Mouse (Mus musculus) R1 (cell line): Measurements from ENCODE around the gene Nutf2-ps1.

Experiments used
- DNase-seq: peaks from one replicate; pipeline ENCODE4 v3.0.0-alpha.2; 2018; ENCODE audit warnings: low read depth, low spot score

The Nutf2-ps1 gene

DNA sequence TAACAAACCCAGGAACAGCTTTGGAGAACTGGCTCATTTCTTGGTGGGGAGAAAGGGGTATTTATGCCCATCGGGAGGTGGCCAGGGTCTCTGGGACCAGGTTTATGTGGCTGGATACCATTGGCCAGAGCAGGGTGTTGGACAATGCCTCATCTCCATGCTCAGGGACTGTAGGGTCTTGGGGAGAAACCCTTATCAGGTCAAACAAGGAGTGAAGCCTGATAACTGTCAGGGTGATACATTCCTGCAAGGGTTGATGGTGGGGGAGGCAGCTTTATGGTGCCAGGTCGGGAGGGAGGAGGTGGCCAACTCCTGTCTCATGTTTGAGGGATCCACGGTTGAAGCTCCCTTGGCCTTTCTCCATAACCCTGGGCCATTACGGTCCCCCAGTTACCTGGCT, 17.8 kb downstream of the Nutf2-ps1 start:
- no peak for DNase-seq

DNA sequence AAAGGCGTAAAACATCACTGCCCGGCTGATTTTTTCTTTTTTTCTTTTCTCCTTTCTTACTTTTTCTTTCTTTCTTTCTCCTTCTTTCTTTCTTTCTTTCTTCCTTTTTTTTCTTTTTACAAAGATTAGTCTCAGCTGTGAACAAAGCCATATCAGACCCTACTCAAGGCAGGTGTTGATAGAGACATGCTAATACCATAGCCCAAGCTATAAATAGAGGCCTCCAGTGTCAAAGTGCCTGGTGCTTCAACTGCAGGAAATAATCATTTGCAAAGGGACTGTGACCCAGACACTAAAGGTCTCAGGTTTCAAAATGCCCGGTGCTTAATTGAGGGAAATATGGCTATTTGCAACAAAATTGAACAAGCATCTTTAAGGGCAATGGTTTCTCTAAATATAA, 20.3 kb downstream of the Nutf2-ps1 start:
- DNase-seq = no peak

DNA sequence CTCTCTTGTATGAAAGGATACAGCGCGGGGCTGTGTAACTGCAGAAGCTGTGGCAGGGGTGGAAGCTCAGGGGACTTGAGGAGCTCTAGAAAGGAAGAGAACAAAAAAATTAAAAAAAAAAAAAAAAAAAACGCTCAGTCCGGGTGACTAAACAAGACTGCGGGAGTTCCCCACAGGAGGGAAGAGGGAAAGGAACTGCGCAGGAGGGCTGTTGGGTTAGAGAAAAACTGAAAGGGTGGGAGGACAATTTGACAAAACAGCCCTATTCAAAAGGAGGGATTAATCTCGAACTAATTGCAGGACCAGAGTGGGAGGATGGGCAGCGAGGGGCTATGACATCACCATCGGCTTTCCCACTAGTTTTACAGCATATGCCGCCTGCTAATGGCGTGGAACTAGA, 21.0 kb downstream of the Nutf2-ps1 start:
- no peak for DNase-seq

DNA sequence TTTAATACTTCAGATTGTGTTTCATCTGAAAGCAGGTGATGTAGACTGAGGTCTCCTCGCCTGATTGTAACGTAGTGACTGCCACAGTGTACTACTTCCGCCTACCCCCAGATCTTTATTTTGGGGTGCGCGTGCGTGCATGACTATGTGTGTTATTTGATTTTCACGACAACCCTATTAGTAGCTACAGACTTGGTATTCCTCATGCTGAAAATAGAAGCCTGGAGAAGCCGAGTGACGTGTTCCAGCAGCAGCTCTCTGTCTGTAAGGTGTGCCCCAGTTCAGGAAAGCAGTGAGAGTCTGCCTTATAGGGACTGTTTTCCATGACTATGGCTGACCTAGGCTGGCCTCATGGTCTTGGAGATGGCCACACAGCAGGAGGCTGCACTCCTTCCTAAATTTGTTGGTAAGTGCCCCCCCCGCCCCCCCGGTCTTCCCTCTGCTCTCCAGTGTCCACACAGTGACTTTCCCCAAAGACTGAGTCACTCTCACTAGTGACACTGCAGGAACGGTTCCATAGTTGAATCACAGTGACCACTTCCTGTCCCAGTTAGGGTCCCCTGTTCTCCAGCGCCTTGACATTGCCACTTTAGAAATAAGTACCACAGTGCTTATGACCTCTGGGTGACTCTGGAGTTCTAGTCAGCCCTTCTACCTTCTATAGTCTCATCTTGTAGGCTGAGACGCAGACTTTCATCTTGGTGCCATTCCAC, 23.1 kb downstream of the Nutf2-ps1 start:
- DNase-seq = no peak

DNA sequence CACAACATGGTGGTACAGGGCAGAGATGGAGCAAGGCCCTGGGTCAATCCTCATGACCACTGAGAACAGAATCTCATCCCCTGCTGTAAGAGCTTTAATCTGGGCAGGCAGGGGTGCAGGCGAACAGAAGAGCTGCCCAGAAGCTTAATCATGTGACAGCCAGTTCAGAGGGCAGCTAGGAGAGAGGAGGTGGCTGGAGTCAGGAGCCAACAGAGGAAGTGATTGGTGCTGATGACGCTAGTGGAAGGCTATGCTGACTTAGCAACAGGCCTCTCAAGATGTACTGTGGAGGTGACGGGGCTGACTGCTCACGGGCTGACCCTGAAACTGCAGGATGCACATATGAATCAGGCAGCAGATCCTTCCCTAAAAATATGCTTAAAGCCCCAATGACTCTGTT, 24.7 kb downstream of the Nutf2-ps1 start:
- DNase-seq = no peak

DNA sequence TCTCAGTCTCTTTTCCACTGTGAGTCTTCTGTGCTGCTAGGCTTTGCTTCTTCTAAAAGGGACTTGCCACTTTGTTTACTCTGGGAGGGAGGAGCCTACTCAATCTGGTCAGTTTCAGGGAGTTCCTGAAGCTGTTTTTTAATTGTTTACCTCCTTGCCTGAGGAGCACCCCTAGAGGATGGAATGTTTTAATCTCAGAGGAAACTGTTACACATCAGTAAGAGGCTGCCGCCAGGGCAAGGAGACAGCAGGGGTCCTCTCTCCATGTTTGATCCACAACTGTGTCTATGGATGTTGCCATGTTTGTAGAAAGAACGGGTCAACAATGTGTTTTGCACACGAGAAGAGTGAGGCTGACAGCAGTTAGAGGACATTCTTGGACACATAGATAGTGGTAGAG, 28.4 kb downstream of the Nutf2-ps1 start:
- peak; percentile 87 for DNase-seq

DNA sequence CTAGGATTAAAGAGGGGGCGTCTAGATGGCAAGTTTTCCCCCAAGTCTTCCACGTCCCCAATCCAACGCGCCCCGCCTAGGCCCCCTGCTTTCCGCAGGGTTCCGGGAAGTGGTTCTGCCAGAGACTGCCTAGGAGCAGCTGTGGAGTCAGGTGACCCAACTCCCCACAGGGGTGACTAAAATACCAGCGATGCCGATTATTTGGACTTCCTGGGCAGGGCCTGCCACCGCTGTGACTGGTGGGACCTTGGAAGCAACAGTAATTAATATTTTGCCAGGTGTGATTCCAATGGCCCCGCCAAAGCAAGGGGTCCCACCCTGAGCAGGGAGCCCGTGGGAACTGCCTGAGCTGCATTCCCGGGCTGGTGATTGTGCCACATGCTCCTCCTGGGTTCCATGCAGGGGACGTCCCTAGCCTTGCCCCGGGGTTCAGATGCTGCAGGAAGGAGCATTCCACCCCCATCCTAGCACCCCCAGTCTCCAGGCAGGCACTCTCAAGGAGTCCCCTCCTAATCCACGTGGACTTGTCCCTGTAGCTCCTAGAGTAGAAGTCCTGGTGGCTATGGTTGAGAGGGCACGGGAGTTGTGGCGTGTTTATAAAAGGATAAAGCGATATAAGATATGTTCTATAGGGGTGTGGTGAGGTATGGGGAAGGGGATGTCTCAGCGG, 31.5 kb downstream of the Nutf2-ps1 start:
- peak; percentile 91 for DNase-seq

DNA sequence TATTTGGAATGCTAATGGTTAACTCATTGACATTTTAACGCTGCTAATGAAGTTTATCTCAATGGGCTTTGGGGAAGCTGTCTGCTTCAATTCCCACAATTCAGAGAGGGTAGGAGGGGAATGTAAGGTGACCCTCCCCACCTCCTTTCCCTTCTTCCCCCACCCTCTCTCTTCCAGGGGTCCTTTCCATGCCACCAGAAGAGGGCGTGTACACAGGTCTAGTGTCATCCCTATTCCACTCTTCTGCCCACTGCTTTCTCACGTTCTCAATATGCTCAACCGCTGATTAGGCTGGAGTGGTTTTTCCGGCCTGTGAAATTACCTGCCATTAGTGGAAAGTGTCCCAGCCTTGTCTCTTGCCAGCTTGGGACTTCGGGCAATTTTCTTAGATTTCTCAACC, 32.0 kb downstream of the Nutf2-ps1 start:
- peak; percentile 66 for DNase-seq

DNA sequence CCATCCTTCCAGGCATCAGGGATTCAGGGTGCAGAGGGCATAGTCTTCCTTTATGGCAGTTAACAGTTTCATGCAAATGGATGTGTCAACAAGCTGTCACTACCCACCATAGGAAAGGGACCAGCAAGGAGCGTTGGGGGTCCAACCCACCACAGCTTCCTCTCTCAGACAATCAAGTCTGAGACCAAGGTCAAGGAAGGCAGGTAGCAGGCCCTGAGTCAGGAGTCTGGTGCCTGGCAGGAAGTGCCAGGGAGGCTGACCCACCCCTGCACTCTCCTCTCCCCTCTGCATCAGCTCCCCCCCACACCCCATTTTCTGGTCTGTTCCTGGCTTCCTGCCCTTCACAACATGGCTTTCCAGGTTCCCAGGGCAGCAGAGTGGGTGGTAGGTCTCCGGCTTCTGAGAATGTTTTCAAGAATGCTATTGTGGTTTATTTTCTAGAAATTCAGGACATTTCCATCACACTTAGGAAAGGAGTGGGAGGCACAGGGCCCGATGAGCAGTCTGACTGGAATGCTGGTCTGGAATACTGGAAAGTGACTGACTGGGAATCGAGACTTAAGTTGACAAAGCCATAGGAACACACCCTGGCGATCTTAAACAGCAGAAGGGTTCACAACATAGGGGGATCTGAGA, 33.8 kb downstream of the Nutf2-ps1 start:
- peak; percentile 73 for DNase-seq

DNA sequence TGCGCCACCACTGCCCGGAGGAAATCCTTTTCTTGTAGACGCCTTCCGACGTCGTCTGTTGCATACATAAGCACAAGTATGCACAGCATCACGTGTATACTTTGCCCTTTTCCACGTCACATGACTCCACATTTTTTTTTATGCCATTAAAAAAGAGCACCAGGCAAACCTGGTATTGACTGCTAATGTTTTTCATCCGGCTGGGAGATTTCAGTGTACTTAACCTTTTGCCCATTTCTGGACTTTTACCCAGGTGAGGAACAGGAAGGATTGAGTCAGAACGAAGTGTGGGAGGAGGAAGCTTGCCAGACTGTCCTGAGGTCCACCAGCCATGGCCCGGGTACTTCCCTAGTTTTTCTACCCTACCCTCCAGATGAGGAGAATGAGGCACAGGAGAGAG, 34.5 kb downstream of the Nutf2-ps1 start:
- no peak for DNase-seq

DNA sequence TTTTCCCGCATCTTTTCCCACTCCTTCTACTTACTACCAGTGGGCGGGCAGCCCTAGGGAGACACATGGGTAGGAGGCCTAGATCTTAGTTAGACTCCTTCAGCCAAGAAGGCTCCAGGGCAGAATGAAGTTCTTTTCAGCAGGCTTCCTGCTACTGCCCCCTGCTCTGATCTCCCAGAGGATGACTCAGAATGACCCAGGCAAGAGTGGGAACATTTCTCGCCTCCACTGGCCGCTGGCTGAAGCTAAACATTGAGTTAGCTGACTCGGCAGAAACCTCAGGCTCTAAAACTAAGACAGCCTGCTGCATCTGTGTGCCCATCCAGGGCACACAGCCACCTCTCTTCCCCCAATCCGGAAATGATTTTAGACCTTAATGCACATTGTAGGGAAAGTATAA, 36.1 kb downstream of the Nutf2-ps1 start:
- DNase-seq = no peak

DNA sequence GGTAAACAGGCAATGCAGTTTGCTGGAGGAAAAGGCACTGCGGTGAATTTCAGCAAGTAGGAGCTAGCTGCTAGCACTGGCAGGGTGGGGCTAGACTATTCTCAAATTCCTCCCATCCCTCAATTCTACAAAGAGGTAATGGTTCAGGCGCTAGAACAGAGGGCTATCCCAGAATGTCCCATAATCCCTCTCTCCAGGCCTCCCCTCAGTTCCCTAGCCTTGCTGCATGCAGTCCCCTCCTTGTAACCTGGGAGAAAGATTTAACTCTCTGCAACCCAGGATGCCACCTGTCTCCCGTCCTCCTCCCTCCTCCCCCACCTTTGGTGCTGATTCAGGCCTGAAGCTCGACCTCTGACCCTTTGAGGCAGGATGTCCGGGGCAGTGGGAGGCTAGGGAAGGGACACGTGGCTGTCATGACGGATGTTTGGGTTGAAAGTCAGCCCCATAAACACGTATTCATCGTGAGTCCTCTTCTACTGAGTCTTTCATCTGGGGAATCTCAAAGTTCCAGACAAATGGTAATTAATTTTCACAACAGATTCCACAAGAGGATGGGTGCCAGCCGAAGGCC, 36.6 kb downstream of the Nutf2-ps1 start:
- DNase-seq = peak; percentile 84

DNA sequence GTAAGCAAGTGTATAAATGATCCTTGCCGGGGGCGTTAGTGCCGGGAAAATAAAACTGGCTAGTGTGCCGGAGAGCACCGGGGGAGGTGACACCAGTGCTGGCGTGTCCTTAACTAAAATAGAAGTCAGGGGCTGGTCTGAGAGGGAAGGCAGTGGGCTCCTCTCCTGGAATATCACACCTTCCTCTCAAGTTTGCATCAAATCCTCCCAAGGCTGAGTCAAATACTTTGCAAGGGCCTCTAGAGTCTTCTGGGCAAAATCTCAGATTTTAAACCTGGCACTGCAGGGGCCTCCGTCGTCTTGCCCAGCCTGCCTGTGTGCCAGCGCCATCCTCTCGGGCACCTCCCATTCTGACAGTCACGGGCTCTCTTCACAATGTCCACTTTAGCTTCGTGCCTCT, 37.9 kb downstream of the Nutf2-ps1 start:
- no peak for DNase-seq

DNA sequence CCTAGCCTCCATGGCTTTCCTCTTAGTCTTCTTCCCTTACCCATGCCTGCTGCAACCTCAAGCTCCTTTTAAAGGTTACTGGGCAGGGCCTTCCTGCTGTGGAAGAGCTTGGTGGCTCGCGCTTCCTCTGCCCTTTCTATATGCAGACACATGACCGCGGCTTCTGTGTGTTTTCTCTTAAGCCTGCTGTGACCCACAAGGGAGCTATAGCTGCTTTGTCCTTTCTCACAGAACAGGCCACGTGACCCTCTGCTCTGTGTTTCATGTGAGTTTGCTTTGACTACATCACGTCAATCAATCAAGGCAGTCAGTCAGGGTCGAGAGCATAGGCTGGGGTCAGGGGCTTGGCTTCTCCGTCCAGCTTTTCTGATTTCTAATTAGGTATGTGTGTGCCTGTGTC, 41.3 kb downstream of the Nutf2-ps1 start:
- DNase-seq = no peak

DNA sequence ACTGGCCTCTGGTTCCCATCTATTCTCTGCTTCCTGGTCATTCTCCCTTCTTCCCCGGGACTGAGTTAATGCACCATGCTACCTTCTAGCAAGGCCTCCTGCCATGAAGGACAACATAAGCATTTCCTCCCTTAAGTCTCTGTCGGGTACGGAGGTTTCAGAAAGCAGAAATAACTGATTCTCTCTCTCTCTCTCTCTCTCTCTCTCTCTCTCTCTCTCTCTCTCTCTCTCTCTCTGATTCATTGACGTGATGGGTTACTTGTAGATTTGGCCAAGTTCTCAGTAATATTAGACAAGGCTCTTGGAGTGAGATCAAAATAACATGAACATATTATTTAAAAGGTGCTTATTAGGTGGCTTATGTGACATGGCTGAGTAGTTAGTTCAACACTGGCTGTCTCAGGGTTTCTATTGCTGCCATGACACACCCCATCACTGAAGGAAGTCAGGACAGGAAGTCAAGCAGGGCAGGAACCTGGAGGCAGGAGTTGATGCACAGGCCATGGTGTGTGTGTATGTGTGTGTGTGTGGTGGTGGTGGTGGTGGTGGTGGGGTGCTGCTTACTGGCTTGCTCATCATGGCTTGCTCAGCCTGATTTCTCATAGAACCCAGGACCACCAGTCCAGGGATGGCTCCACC, 43.8 kb downstream of the Nutf2-ps1 start:
- no peak for DNase-seq

DNA sequence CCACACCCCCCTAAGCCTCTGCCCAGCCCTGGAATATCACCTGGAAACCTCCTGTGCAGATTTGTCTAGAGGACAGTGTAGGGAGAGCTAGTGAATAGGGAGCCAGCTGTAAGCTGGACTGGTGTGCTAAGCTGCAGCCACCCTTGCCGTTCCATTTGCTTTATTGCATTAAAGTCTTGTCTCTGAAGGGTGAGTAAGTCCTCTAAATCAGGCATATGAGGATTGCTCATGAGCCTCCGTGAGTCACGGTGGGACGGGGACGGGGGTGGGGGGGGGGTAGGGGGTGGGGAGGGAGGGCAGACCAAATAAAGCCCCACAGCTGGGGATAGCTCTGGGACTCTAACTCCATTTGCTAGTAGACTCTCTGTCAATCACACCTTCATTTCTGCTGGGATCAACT, 45.3 kb downstream of the Nutf2-ps1 start:
- DNase-seq = no peak

DNA sequence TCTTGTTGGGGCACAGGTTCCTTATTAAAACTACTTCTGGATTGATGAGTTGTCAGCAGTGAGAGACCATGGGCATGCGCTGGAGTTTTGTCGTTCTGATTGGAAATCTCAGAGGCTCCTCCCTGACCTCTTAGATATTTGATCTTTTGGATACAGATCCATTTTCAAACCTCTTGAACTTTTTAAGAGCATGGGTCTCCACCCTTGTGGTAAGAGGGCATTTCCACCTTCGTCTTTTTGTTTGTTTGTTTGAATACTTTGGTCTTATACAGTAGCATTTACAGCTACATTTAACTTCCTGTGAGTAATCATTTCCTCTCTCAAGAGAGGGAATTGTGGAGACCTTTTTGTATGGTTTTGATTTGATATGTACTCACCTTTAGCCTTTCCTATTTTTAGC, 49.6 kb downstream of the Nutf2-ps1 start:
- DNase-seq = no peak

DNA sequence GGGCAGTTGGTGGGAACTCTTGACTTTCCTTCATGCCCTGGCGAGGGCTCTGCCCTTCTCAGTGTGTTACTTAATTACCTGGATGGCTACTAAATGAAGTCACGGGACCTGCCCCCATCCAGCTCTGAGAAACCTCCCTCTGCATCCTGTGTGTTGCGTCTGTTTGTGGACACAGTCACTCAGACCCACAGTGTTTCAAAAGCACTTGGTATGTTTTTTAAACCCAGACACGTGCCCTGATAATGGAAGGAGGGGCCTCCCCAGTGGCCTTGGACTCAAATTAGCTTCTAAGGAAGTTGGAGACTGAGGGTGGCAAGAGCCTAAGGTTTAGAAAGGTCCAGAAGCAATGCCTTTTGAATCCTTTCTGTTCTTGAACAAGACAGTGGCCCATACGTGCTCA, 50.1 kb downstream of the Nutf2-ps1 start:
- no peak for DNase-seq
